Mouse (Mus musculus): ENCODE data around the gene Sugct.
"Not testable (repeated sequence)": the region's sequence is repeated elsewhere in the genome, so short reads cannot be mapped to it uniquely, and the experiment has no call there.

Gene Sugct

DNA sequence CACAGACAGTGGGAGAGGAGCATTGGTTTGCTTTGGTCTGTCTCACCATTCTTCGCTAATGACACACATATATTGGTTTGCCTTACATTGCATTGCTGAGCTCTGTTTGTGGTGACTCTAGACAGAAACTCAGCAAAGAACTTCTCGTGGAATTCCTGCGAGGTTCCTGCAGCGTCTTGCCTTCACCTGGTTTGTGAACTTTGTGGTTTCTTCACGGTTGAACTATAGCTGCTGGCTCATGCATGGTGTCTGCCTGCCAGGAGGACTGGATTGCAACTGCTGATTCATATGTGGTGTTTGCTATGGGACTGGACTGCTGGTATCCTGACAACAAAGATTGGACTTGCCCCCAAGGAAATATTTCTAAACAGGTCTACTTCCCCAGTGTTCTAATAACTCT, 91.6 kb downstream of the Sugct start:
- DNase-seq = no peak

DNA sequence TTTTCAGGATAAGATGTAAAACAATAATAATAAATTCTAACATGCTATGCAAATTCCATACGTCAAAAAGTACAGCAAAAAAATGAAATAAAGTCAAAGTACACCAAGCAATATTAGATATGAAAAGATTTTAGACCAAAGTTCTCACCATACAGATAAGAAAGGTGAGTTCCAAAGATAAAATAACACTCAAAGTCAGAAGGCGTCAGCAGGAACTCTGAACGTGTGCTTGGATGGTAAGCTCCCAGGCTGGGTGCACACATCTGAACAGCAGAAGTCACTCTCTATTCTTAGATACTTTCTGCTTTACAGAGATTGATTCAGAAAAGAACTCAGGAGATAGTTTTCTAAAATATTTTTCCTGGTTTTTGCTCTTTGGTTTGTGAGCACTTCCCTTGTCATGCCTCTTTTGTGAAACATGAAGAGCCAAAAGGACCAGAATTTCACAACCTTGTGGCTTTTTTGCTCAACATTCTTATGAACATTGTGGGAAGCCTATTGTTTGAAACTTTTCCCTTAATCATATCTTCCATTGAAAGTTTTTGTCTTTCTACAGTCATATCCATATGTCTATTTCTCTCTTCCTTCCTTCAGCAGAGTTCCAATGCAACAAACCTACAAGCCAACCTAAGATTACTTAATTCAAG, 110.0 kb downstream of the Sugct start:
- no peak for DNase-seq

DNA sequence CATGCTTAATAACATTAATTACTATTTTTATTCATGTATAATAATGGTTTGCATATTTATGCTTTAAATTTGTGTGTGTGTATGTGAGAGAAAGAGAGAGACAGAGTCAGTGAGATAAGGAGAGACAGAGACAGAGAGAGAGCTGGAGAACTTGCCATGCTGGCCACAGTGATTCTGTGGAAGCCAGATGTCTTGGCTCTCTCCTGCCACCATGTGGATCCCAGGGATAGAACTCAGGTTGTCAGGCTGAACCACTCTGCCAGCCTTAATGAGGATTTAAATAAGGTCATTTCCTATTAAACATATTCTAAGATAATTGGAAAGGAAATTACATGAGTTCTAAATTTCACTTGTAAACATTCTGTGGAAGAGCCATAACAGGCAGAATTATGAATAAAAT, 110.5 kb downstream of the Sugct start:
- DNase-seq = peak; percentile 16

DNA sequence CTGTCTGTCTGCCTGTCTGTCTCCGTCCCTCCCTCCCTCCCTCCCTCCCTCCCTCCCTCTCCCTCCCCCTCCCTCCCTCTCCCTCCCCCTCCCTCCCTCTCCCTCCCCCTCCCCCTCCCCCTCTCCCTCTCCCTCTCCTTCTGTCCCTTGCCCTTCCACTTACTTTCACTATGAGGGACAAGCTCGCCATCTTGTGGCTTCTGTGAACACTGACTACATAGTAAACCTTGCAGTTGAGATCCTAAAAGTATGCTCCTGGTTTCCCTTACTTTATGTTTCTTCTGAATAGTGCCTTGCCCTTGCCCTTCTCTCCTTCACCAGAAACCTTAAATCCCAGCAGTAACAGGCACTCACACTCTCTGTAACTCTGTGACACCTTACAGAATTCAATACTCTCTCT, 113.7 kb downstream of the Sugct start:
- peak; percentile 6 for DNase-seq

DNA sequence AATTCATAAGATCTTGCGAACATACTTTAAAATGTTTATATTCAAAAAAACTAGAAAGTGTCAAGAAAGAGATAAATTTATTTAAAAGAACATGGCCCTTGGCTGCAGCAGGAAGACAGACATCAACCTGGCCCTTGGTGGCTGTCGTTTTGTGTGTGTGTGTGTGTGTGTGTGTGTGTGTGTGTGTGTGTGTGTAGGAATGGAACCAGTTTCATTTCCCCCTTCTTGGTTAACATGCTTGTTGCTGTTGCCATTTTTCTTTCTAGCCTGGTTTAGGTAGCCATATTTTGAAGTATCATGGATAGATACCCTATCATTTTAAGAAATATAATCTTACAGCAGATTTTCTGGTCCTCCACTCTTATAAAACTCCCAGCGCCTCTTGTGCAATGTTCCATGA, 136.0 kb downstream of the Sugct start:
- DNase-seq = no peak

DNA sequence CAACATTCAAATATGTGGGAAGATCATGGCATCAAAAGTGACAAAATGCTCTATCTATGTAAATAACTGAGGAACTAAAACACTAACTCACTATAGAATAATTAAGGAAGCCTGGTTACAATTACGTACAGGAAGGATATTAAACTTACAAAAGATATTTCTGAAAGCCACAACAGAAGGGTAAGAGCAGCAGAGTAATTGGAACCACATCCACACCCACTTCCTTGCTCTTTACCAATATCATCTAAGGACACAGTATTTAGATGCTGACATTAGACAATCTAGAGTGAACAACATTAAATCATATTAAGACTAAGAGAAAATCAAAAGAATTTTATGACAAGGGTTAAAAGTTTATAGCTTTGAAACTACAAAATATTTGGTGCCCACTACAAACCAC, 159.0 kb downstream of the Sugct start:
- DNase-seq = no peak

DNA sequence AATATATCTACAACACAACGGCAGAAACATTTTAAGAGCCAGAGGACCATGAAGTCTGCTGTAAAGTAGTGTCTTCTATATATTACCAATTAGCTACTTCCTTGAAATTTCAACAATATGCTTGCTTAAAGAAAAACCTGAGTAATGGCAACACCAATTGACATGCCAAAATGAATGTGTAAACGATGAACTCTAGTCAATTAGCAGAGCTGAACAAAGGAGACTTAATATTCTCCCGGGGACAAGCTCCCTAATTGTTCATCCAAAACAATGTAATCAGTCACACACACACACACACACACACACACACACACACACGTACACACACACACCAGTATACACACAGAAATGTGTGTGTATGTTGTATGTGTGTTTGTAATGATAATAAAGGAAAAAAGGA, 160.5 kb downstream of the Sugct start:
- DNase-seq = no peak

DNA sequence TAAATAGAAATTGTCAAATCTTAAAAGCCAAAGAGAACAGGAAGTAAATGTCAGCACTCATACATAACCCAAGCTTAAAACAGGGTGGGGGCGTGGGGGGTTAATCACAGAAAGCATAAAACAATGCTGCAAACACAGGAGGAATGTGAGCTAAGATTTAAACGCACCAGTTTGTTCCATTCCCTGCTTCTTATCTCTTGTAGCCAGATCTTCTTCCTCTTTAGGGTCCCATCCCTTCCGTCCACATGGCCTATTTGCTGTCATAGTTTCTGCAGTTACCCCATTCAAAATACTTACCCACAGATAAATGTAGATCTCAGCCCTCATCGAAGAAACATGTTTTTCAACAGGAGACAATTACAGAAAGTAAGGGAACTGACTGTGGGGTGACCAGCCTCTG, 160.9 kb downstream of the Sugct start:
- no peak for DNase-seq

DNA sequence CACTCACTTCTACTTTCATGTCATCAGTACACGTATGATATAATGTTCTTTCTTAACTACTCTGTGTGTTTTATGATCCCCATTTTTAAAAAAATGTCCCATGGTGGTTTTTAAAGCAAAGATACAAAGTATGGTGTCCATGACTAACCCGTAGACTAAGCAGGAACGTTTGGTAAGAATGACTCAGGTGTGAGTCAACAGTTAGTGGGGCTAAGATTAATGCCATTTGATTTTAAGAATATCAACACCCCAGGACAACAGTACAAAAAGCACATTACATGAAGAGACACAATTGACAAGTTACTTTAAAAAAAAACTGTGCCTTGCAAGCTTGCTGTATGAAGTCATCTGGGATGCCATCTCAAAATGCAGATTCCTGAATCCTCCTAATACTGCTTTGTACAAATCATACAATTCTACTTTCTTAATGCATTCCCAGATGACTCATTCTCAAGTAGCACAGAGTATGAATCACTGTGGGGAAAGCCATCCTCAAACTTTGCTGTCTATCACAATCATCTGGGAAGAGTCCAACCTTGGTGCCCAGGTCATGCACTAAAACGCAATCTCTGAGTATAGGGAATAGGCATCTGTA, 184.1 kb downstream of the Sugct start:
- DNase-seq = no peak

DNA sequence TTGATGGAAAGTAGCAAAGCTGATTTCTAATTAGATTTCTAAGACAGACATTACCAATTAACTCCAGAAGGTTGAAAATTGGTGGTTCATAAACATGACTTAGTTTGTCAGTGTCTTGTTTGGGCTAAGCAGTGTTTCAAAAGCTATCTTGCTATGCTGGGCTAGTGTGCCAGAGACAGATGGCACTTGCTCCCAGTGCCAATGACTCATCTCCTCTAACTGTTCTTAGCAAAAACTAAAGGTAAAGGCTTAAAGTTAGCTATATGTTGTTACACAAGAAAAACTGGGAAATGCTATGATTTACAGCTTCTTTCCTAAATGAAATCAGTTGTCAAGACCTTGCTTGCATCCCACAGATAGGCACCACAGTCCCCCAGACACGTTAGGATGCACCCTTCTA, 200.4 kb downstream of the Sugct start:
- DNase-seq = no peak

DNA sequence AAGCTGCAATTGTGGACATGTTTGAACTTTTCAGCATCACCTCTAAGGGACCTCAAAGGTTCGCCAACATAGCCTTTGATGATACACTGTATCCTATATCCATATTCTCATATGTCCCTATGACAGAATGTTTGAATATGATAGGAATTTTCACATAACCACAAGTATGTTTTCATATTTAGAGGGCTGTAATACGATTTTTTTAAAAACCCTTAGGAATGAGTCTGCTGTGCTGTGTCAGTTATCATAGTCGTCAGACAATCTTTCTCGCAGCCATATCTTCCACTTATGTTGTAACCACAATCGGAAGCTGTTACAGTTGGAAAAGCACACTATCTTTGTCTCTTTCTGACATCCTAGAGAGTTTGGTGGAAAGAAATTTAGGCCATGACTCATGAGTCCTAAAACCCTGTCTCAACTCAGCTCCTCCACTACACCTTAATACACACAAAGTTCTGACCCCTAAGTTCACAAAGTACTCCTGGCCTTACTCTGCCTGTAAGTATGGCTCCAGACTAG, 201.2 kb downstream of the Sugct start:
- DNase-seq = no peak

DNA sequence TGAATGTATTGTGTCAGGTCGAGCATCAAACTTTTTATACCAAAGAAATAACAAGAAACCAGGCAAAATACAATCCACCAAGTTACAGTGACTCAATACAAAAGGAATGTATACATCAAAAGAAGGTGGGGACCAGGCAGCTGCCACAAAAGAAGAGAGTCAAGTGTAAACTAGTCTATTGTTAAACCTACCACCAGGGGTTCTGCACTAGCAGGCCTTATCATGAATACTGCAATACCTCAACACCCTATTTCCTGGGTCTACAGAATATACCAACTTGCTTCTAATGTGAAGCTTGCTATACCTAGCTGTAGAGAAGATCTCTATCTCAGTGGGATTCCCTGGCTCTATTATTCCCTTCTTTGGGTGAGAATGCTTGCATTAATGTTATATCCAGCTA, 237.4 kb downstream of the Sugct start:
- DNase-seq = not testable (repeated sequence)

DNA sequence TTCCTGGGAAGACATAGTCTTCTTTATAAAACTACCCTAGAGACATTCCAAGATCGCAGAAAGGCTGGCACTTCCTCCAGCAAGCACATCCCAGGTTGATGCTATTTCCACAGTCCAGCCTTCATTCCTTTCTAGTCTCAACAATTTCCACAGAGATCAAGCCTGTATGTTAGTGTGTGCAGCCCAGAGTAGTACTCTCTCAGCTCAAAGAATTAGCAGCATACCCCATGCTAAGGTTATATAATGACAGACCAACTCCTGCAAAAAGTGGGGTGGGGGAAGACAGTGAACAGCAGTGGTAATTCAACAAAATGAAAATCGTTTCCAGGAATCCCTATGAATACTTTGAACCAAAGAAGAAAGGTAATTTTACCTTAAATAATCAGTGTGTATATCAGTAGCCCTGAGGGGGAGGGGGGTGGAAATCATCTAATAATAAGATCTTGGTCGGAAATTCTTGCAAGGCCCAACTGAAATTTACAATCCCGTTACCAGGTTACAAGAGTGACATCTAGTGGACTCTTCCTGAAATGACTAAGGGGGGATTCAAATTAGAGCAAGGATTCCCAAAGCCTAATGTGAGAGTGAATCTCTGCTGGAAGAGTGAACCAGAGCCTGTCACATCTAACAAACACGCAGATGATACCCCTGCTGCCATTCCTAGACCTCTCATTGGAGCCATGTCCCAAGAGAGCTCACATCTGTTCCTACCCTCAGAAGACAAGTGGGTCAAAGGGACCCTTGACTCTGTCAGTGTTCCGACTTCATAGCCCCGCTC, 263.0 kb downstream of the Sugct start:
- DNase-seq = peak; percentile 24

DNA sequence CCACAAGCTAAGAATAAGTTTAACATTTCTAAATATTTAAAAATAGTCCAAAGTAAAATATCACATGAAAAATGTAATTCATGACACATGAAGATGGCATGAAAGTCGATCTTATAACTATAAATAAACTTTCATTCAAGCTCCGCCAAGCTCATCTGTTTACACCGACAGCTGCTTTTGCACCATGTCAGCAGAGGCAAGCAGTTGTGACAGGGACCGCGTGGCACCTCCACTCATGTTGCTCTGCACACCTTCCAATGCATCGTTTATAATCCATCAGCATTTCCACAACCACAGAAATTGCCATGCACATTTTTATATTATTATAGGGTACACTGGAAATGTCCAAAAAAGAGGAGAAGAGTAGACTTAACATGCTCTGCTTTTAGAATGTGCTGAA, 273.5 kb downstream of the Sugct start:
- DNase-seq = no peak

DNA sequence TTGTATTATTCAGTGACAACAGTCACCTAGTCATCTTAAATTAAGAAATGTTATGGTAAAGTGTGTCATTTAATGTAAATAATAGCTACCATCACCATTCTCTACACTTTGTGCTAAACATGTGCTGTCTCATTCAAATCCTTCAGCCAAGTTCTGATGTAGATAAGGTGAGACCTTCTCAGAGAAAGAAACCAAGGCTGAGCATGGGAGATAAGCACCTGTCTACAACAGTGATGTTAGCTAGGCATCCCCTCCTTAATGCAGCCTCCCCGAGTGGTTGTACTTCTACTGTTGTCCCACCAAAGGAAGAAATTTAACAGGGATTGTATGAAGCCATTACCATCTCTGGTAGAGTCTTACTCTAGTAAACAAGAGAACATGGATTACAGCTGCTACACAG, 274.8 kb downstream of the Sugct start:
- no peak for DNase-seq

DNA sequence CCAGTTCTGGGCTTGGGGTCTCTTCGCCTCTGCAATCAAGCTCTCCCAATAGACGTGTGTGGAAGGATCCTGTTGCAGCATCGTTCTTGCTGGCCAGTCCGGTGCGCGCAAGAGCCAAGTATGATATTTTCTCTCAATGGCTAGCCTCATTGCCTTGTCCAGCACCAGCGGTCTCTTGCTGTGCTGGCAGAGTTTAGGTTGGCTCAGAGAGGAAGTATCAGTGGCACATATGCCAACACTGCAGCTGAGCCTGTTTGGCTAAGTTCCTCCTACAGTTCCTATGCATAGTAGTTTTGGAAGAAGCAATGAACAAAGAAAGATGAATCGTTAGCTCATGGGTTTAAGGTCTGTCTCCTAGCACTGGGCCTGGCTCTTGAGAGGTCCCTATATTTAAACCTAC, 352.5 kb downstream of the Sugct start:
- DNase-seq = no peak

DNA sequence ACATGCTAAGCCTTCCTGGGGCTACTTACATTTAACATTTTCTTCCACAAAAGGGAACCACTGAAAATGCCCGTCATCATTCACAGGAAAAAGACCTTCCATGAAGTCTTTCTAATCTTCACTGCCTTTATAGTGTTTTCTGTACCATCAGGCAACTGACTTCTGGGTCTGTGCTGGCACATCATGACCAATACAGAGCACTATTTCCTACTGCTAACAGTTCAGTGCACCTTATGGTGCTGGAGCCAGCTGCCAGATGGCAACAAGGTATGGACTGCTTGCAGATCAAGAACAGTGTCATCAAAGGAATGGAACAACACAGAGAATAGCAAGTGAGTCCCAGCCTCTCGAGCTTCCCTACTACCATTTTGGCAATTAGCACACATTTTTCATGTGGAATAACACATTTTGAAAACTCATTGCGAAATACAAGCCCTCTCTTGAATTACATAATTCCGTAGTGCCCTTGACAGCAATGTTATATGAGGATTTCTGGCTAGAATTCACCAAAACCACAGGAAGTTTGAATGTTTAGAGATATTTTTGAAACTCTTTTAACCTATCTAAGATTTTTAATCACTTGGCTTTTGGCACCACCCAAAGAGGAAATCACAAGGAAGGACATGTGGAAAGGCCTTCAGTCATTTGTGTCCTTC, 359.3 kb downstream of the Sugct start:
- no peak for DNase-seq

DNA sequence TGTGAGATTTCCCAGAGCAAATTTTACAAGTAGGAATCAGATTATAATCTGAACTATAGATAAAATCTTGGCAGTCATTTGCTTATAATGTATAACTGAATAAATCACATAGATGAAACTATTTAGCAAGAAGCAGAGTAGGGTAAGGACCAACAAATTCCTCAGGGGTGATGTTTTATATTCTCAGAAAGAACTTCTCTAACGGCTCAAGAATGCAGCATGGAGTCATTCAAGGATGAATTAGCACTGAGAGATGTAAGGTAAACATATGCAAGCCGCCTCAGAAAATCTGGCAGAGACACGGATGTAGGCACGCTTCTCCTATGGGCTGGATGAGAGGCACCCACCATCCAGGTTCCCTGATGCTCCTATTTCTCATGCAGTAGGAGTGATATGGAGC, 368.5 kb downstream of the Sugct start:
- DNase-seq = no peak

DNA sequence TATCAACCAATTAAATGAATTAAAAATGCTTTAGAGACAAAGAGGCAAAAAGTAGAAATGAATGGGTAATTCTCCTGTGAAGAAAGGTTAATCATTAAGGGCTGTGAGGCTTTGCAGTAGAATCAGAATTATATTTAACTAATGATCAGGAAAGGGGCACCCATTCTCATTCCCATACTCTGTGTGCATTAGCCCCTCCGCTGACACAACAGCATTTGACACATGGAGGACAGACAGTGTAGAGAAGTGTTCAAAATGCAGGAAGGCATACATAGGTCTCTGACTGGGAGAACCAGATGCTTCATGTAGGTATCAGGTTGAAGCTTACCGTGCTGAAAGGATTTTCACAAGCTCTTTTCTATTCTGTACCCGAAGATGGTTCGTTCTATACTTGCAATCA, 393.8 kb downstream of the Sugct start:
- DNase-seq = no peak

DNA sequence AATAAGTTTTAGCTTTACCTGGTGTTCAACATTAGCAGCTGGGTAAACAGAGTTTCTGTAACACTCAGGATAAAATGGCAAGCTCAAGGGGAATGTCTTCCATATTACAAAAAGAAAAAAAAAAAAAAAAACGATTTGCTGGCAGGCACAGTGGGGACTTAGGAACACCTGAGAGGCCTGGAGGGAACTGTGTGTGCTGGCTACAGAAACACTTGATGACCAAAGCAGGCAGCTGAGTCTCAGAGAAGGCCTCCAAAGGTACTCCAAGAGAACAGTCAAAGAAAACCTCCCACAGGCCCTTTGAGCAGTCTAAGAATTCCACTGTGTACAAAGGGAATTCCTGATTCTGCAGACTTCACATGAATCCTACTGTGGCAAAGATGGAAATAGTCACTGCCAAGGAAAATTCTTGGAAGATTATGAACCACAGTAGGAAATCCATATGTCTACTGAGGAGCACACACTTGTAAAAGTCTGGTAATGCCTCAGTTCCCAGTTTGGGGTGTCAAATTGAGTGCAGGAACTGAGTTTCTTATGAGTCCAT, 397.8 kb downstream of the Sugct start:
- DNase-seq = no peak

DNA sequence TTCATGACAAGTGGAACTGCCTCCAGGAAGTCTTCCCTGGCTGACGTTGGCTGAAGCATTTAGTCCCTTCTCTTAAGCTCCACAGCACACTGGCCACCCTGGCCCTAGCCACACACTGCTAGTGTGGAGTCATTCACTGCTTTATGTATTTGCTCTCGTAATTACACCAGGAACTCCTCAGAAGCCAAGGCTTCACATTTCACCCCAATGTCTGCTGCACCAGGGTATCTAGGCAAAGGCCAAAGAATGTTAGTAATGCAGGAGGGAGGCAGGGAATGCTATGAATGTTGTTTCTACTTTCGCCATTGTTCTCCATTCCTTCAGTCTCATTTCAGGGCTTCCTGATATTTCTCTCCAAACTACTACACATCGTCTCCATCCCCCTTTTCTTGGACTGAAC, 398.4 kb downstream of the Sugct start:
- DNase-seq = no peak

DNA sequence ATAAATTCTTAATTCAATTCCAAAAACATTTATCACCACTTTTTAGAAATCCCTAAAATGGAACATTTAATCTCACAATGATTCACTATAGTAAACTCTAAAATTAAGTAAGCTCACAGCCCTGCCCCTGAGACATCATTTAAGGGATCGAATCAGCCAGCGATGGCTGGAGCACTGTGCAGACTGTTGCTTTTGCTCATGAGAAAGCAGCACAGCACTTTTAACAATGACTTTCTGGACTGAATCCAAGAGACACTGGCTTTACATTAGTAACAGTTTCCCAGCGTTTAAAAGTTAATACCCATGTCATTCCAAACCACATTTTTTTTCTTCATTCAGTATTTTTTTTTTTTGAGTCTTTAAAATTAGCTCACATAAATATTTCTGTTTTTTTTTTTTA, 398.9 kb downstream of the Sugct start:
- no peak for DNase-seq

DNA sequence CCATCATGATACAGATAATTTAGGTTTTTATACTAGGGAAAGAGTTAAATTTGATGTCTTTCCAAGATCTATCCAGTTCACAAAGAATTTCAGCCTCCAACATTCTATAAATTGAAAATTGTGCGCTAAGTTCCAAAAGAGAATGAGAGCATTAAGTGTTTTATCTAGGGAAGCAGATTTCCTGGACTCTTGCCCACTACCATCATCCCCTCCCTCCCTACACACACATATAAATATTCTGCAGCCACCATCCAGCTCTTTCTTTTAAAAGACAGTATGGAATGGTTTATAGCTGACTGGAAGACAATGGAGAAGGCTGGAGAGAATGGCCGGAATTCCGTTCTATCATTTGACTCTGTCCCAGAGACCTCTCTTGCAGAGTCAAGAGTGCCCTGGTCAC, 404.3 kb downstream of the Sugct start:
- DNase-seq = no peak
